In the genomic region with DNA sequence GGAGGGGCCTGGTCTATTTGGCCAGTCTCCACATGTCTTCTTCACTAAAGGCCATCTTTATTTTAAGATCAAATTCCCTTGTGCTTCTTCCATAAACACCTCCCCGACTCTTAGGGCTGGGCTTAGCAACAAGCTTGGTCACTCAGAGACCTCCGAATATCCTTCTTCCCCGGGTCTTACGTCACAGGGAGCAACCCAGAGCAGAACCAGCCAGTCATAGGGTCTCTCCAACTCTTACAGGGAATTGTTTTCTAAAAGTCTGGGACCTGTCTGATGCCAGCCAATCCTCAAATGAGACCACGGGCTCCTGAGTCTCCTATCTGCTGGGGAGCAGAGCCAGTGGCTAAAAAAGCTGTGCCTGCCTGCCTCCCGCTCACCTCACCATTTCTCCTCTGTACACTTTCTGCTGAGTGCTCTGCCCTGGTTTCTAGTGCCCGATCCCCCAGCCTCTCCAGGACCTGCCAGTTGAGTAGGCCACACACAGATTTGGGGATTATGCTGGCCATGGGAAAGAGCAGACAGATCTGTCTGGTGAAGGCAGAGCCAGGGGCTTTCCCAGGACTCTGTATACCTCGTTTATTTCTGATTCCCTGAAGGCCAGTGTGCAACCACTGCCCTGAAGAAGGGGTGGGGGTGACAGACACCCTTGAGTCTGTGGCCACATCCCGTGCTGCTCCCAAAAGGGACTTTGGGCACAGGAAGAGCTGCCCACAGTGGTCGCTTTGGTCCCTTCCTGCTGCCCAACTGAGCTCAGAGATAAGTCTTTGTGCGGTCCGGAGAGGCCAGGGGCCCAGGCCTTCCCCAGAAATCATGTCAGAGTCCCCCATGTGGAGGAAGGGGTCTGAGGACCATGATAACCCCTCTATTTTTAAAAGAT, we compare ENCODE assay signal across 17 mouse cellular contexts. TPM values are rescaled to one million over a fixed set of nuclear protein-coding genes. Genes with fewer than 3 reads are reported as not detected.
A peak's percentile ranks its signal among the peaks of the same experiment; 100 is the strongest.
DNase-seq lines count a peak whose midpoint lies in the region; ATAC-seq and TF ChIP-seq lines count a peak whose summit lies in the region.
"Had no signal": no experiment of that assay in that cellular context is flagged by ENCODE, and none has a peak within 500 bp of the region (broad histone marks: within the 10 kb centered on the region; RNA-seq: fewer than 3 reads in every experiment).

No protein-coding gene starts in this region.

- no peak overlapping the region for H3K27ac ChIP-seq in heart, embryonic 15.5 days
- peak overlapping the region; percentile 20; the same call in 1 of the 2 replicates for H3K27ac ChIP-seq in thymus, adult 2 months (ENCODE audit: control insufficient read depth, insufficient read depth, low read length)
- H3K27ac ChIP-seq in limb, embryonic 12.5 days, result no peak overlapping the region
- H3K27ac ChIP-seq in liver, postnatal 0 days (ENCODE audit: low read depth), result peak overlapping the region; percentile 70
- H3K27ac ChIP-seq: intestine, embryonic 15.5 days had no signal

- intact Hi-C loops in left cerebral cortex, postnatal 4 days (cut with DNase I), result no loop called here

- no peak for TF ChIP-seq POLR2A in thymus, adult 2 months (IDR thresholded peaks at IDR 0.05; ENCODE audit: control insufficient read depth, extremely low read depth, insufficient read depth, low read length, poor library complexity)

- H3K4me2 ChIP-seq in heart, embryonic 15.5 days, result no peak overlapping the region
- H3K4me2 ChIP-seq in limb, embryonic 12.5 days, result no peak overlapping the region
- H3K4me2 ChIP-seq in liver, postnatal 0 days (ENCODE audit: low read depth, low read length), result peak overlapping the region; percentile 52; the same call in 1 of the 2 replicates
- H3K4me2 ChIP-seq: intestine, embryonic 15.5 days had no signal

- peak; percentile 21; the same call in 1 of the 2 replicates for ATAC-seq in heart, embryonic 15.5 days (replicated peaks; ENCODE audit: insufficient number of reproducible peaks, insufficient read depth, low FRiP score, low read depth)
- ATAC-seq in limb, embryonic 12.5 days (ENCODE audit: insufficient number of reproducible peaks, insufficient read depth, low FRiP score, low TSS enrichment, low read depth), result no peak
- no peak for ATAC-seq in liver, postnatal 0 days
- ATAC-seq: CD4-positive, CD25-positive, alpha-beta regulatory T cell, adult 4 months had no signal

- no peaks in the 10 kb centered on the region for H3K9me3 ChIP-seq in heart, embryonic 15.5 days (replicated peaks)
- 0 out of 2 replicates have a peak, but pooled peaks cover 3% of the 10 kb centered on the region for H3K9me3 ChIP-seq in limb, embryonic 12.5 days
- no peaks in the 10 kb centered on the region for H3K9me3 ChIP-seq in liver, postnatal 0 days (ENCODE audit: low read length)
- H3K9me3 ChIP-seq: intestine, embryonic 15.5 days had no signal

- H3K4me3 ChIP-seq in heart, embryonic 15.5 days, result no peak overlapping the region
- H3K4me3 ChIP-seq in thymus, adult 2 months (ENCODE audit: control insufficient read depth, insufficient read depth, low read length), result no peak overlapping the region
- no peak overlapping the region for H3K4me3 ChIP-seq in limb, embryonic 12.5 days (replicated peaks)
- no peak overlapping the region for H3K4me3 ChIP-seq in liver, postnatal 0 days (ENCODE audit: low read depth, low read length)
- H3K4me3 ChIP-seq: intestine, embryonic 15.5 days had no signal

- no peaks in the 10 kb centered on the region for H3K36me3 ChIP-seq in heart, embryonic 15.5 days
- no peaks in the 10 kb centered on the region for H3K36me3 ChIP-seq in thymus, adult 2 months (ENCODE audit: control insufficient read depth, insufficient read depth, low read length)
- no peaks in the 10 kb centered on the region for H3K36me3 ChIP-seq in limb, embryonic 12.5 days
- no peaks in the 10 kb centered on the region for H3K36me3 ChIP-seq in liver, postnatal 0 days (replicated peaks; ENCODE audit: insufficient read depth, low read length)
- H3K36me3 ChIP-seq: intestine, embryonic 15.5 days had no signal

- peak; percentile 42; the same call in 1 of the 2 replicates for TF ChIP-seq EP300 in liver, postnatal 0 days (IDR thresholded peaks at IDR 0.05; ENCODE audit: low read depth)

- no peak for DNase-seq in heart, adult 18-20 months
- no peak for DNase-seq in thymus, adult 2 months
- DNase-seq in thymus, adult 18-20 months, result no peak
- DNase-seq in liver, postnatal 0 days, result peak; percentile 31
- no peak for DNase-seq in left cerebral cortex, adult 11 months (ENCODE audit: low spot score)
- no peak for DNase-seq in left cerebral cortex, postnatal 4 days
- DNase-seq: cerebellum, adult 8-10 months; gastrocnemius, postnatal 36 days; heart, postnatal 14 days; kidney, postnatal 4 days; layer of hippocampus, postnatal 36 days; lung, adult 18-20 months; right cerebral cortex, postnatal 25 days had no signal

- H3K4me1 ChIP-seq in heart, embryonic 15.5 days (replicated peaks), result peaks cover 25% of the 10 kb centered on the region
- H3K4me1 ChIP-seq in thymus, adult 2 months (replicated peaks; ENCODE audit: control insufficient read depth, insufficient read depth, low read length), result peaks cover 31% of the 10 kb centered on the region
- peaks cover 6% of the 10 kb centered on the region for H3K4me1 ChIP-seq in limb, embryonic 12.5 days (replicated peaks)
- peaks cover 52% of the 10 kb centered on the region for H3K4me1 ChIP-seq in liver, postnatal 0 days (ENCODE audit: insufficient read depth)
- H3K4me1 ChIP-seq: intestine, embryonic 15.5 days had no signal

- no peaks in the 10 kb centered on the region for H3K27me3 ChIP-seq in heart, embryonic 15.5 days
- H3K27me3 ChIP-seq in thymus, adult 2 months (ENCODE audit: control insufficient read depth, insufficient read depth, low read length), result no peaks in the 10 kb centered on the region
- peaks cover 10% of the 10 kb centered on the region; the same call in 1 of the 2 replicates for H3K27me3 ChIP-seq in limb, embryonic 12.5 days
- no peaks in the 10 kb centered on the region for H3K27me3 ChIP-seq in liver, postnatal 0 days (ENCODE audit: insufficient read depth, low read length)
- H3K27me3 ChIP-seq: intestine, embryonic 15.5 days had no signal

- no peak overlapping the region for H3K9ac ChIP-seq in heart, embryonic 15.5 days
- H3K9ac ChIP-seq in limb, embryonic 12.5 days (replicated peaks), result 0 out of 2 replicates have a peak overlapping the region, but pooled peaks have one; percentile 19
- H3K9ac ChIP-seq in liver, postnatal 0 days (replicated peaks), result peak overlapping the region; percentile 35
- H3K9ac ChIP-seq: intestine, embryonic 15.5 days had no signal

- WGBS in heart, embryonic 15.5 days, result 46% methylated on average over 12 of the region's 12 CpGs
- WGBS in thymus, adult 2 months, result 37% methylated on average over 12 of the region's 12 CpGs
- 66% methylated on average over 12 of the region's 12 CpGs for WGBS in limb, embryonic 12.5 days
- 21% methylated on average over 12 of the region's 12 CpGs for WGBS in liver, postnatal 0 days (ENCODE audit: insufficient replicate concordance)

- no peak for TF ChIP-seq CTCF in thymus, adult 2 months (IDR thresholded peaks at IDR 0.05; ENCODE audit: borderline replicate concordance, control insufficient read depth, extremely low read depth, insufficient read depth, low read length, poor library complexity)
- no peak for TF ChIP-seq CTCF in liver, postnatal 0 days (IDR thresholded peaks at IDR 0.05; ENCODE audit: low read depth)

RNA-seq across cellular contexts. Expression of a gene that starts 15.4 kb away (rescaled TPM):
- 24.0 and 27.8 TPM in 2 replicates for polyA plus RNA-seq in heart, embryonic 15.5 days (2015; fragmentation: Nextera tagmentation; extraction: Ambion mirVana)
- total RNA-seq in heart, adult 18-20 months (2021), result 10 to 100 TPM in 1 of 2 experiments, 1 to 10 TPM in 1; 9.3 to 10.2 TPM
- polyA plus RNA-seq in thymus, adult 2 months (2012; rRNA removed), result 33.7 and 34.5 TPM in 2 replicates
- 56.7 and 59.1 TPM in 2 replicates for polyA plus RNA-seq in limb, embryonic 12.5 days (2016; fragmentation: Nextera tagmentation; extraction: Ambion mirVana)
- polyA plus RNA-seq in liver, postnatal 0 days (2015; fragmentation: Nextera tagmentation; extraction: Ambion mirVana), result 4.5 and 5.8 TPM in 2 replicates
- 10 to 100 TPM; 26.6 to 27.8 TPM for total RNA-seq in left cerebral cortex, postnatal 4 days (2021)

RNA-seq across cellular contexts. Expression of a gene that starts 22.9 kb away (rescaled TPM):
- polyA plus RNA-seq in heart, embryonic 15.5 days (2015; fragmentation: Nextera tagmentation; extraction: Ambion mirVana), result 0.25 and 1.5 TPM in 2 replicates
- not detected for total RNA-seq in heart, adult 18-20 months (2021)
- 1.8 and 2.0 TPM in 2 replicates for polyA plus RNA-seq in thymus, adult 2 months (2012; rRNA removed)
- 0.55 and 2.2 TPM in 2 replicates for polyA plus RNA-seq in limb, embryonic 12.5 days (2016; fragmentation: Nextera tagmentation; extraction: Ambion mirVana)
- polyA plus RNA-seq in liver, postnatal 0 days (2015; fragmentation: Nextera tagmentation; extraction: Ambion mirVana), result 48.9 and 52.2 TPM in 2 replicates
- total RNA-seq in left cerebral cortex, postnatal 4 days (2021), result not detected
- total RNA-seq: gastrocnemius, postnatal 36 days; heart, postnatal 14 days; layer of hippocampus, postnatal 36 days had no signal
- polyA plus RNA-seq: CD4-positive, CD25-positive, alpha-beta regulatory T cell, adult 4 months had no signal

RNA-seq across cellular contexts. Expression of a gene that starts 35.7 kb away (rescaled TPM):
- polyA plus RNA-seq in heart, embryonic 15.5 days (2015; fragmentation: Nextera tagmentation; extraction: Ambion mirVana), result 0.25 TPM in 1 of 2 replicates, not detected in the other
- total RNA-seq in heart, adult 18-20 months (2021), result not detected
- polyA plus RNA-seq in thymus, adult 2 months (2012; rRNA removed), result 0.42 and 0.49 TPM in 2 replicates
- not detected in 2 replicates for polyA plus RNA-seq in limb, embryonic 12.5 days (2016; fragmentation: Nextera tagmentation; extraction: Ambion mirVana)
- polyA plus RNA-seq in liver, postnatal 0 days (2015; fragmentation: Nextera tagmentation; extraction: Ambion mirVana), result 4.7 TPM in 1 of 2 replicates, not detected in the other
- not detected for total RNA-seq in left cerebral cortex, postnatal 4 days (2021)
- total RNA-seq: gastrocnemius, postnatal 36 days; heart, postnatal 14 days; layer of hippocampus, postnatal 36 days had no signal
- polyA plus RNA-seq: CD4-positive, CD25-positive, alpha-beta regulatory T cell, adult 4 months had no signal

RNA-seq across cellular contexts. Expression of a gene that starts 42.1 kb away (rescaled TPM):
- 11.1 and 18.0 TPM in 2 replicates for polyA plus RNA-seq in heart, embryonic 15.5 days (2015; fragmentation: Nextera tagmentation; extraction: Ambion mirVana)
- 10 to 100 TPM; 26.6 to 28.4 TPM for total RNA-seq in heart, adult 18-20 months (2021)
- 24.7 and 25.3 TPM in 2 replicates for polyA plus RNA-seq in thymus, adult 2 months (2012; rRNA removed)
- polyA plus RNA-seq in limb, embryonic 12.5 days (2016; fragmentation: Nextera tagmentation; extraction: Ambion mirVana), result 24.9 and 25.4 TPM in 2 replicates
- 3.7 TPM in 2 replicates for polyA plus RNA-seq in liver, postnatal 0 days (2015; fragmentation: Nextera tagmentation; extraction: Ambion mirVana)
- total RNA-seq in left cerebral cortex, postnatal 4 days (2021), result 10 to 100 TPM; 56.9 to 58.6 TPM

Comparison
In these comparisons a context has a peak if more than half of its experiments do, and no peak if none do; other contexts are left out.
1. H3K27ac ChIP-seq: peak in thymus, adult 2 months (single experiment) and liver, postnatal 0 days (single experiment); none in heart, embryonic 15.5 days (single experiment) and limb, embryonic 12.5 days (single experiment).
2. RNA of a gene that starts 22.9 kb away (polyA plus RNA-seq): 48.9 to 52.2 TPM in liver, postnatal 0 days; 1.8 to 2.0 TPM in thymus, adult 2 months, 0.55 to 2.2 TPM in limb, embryonic 12.5 days and 0.25 to 1.5 TPM in heart, embryonic 15.5 days; every median in the first group is over 10 times any median in the second.